Mouse (Mus musculus): ENCODE measurements around the gene Pvr. TPM values are rescaled to one million over a fixed set of nuclear protein-coding genes. Genes with fewer than 3 reads are reported as not detected.

Gene Pvr
- 8.9 and 10.7 TPM in 2 replicates for polyA plus RNA-seq (2015; fragmentation: Nextera tagmentation; extraction: Ambion mirVana)

GRCm38 (mm10) chr7:19920506-19921261 lies at the start of gene Pvr:
Gene Pvr (minus strand): TSS chr7:19921160.
- ATAC-seq: peak; percentile 92
- peak; percentile 58 for TF ChIP-seq CTCF (IDR thresholded peaks at IDR 0.05; ENCODE audit: low read depth)
- peak within 1 kb of the TSS; percentile 93 for H3K27ac ChIP-seq (ENCODE audit: low read depth, low read length)
- peaks cover 28% of the 10 kb centered on the region for H3K36me3 ChIP-seq (ENCODE audit: control insufficient read depth, insufficient read depth)
- H3K4me1 ChIP-seq (replicated peaks; ENCODE audit: control insufficient read depth, insufficient read depth, low read length): peaks cover 4% of the 10 kb centered on the region; the same call in 1 of the 2 replicates
- no peaks in the 10 kb centered on the region for H3K9me3 ChIP-seq (ENCODE audit: control insufficient read depth)
- WGBS: under 1% methylated on average over 58 of the region's 60 CpGs
- H3K9ac ChIP-seq (ENCODE audit: low read depth, low read length): peak within 1 kb of the TSS; percentile 90
- no peaks in the 10 kb centered on the region for H3K27me3 ChIP-seq (replicated peaks; ENCODE audit: control insufficient read depth, insufficient read depth, low read length)
- peak within 1 kb of the TSS; percentile 79 for H3K4me3 ChIP-seq (ENCODE audit: low read depth, low read length)
- peak within 1 kb of the TSS; percentile 90 for H3K4me2 ChIP-seq (replicated peaks; ENCODE audit: low read depth)

GRCm38 (mm10) chr7:19970196-19970595 lies 49.2 kb upstream of the Pvr start:
- no peak for TF ChIP-seq CTCF (IDR thresholded peaks at IDR 0.05; ENCODE audit: low read depth)
- no peak overlapping the region for H3K4me3 ChIP-seq (ENCODE audit: low read depth, low read length)
- no peak for ATAC-seq
- 0 out of 2 replicates have a peak, but pooled peaks cover 6% of the 10 kb centered on the region for H3K4me1 ChIP-seq (replicated peaks; ENCODE audit: control insufficient read depth, insufficient read depth, low read length)
- H3K36me3 ChIP-seq (ENCODE audit: control insufficient read depth, insufficient read depth): peaks cover 26% of the 10 kb centered on the region; the same call in 1 of the 2 replicates
- H3K27ac ChIP-seq (ENCODE audit: low read depth, low read length): no peak overlapping the region
- H3K9me3 ChIP-seq (ENCODE audit: control insufficient read depth): no peaks in the 10 kb centered on the region
- no peaks in the 10 kb centered on the region for H3K27me3 ChIP-seq (replicated peaks; ENCODE audit: control insufficient read depth, insufficient read depth, low read length)
- WGBS: 93% methylated on average over 8 of the region's 8 CpGs
- H3K4me2 ChIP-seq (replicated peaks; ENCODE audit: low read depth): no peak overlapping the region
- H3K9ac ChIP-seq (ENCODE audit: low read depth, low read length): no peak overlapping the region

GRCm38 (mm10) chr7:19969541-19970090 lies 48.7 kb upstream of the Pvr start:
- H3K4me3 ChIP-seq (ENCODE audit: low read depth, low read length): no peak overlapping the region
- 0 out of 2 replicates have a peak, but pooled peaks cover 6% of the 10 kb centered on the region for H3K4me1 ChIP-seq (replicated peaks; ENCODE audit: control insufficient read depth, insufficient read depth, low read length)
- WGBS: 93% methylated on average over 4 of the region's 4 CpGs
- TF ChIP-seq CTCF (IDR thresholded peaks at IDR 0.05; ENCODE audit: low read depth): peak; percentile 54
- H3K27me3 ChIP-seq (replicated peaks; ENCODE audit: control insufficient read depth, insufficient read depth, low read length): no peaks in the 10 kb centered on the region
- no peak overlapping the region for H3K4me2 ChIP-seq (replicated peaks; ENCODE audit: low read depth)
- no peak overlapping the region for H3K9ac ChIP-seq (ENCODE audit: low read depth, low read length)
- no peak for ATAC-seq
- H3K27ac ChIP-seq (ENCODE audit: low read depth, low read length): no peak overlapping the region
- H3K36me3 ChIP-seq (ENCODE audit: control insufficient read depth, insufficient read depth): peaks cover 22% of the 10 kb centered on the region; the same call in 1 of the 2 replicates
- H3K9me3 ChIP-seq (ENCODE audit: control insufficient read depth): no peaks in the 10 kb centered on the region

- no peak for ATAC-seq
- WGBS: 73% methylated on average over 3 of the region's 3 CpGs
- Histone ChIP-seq H3K9me3 (ENCODE audit: control insufficient read depth) (no peaks in the 10 kb centered on the region), H3K27me3 (replicated peaks; ENCODE audit: control insufficient read depth, insufficient read depth, low read length) (no peaks in the 10 kb centered on the region), H3K27ac (ENCODE audit: low read depth, low read length) (no peak overlapping the region), H3K4me2 (replicated peaks; ENCODE audit: low read depth) (no peak overlapping the region), H3K4me3 (ENCODE audit: low read depth, low read length) (no peak overlapping the region), H3K4me1 (replicated peaks; ENCODE audit: control insufficient read depth, insufficient read depth, low read length) (0 out of 2 replicates have a peak, but pooled peaks cover 6% of the 10 kb centered on the region), H3K36me3 (ENCODE audit: control insufficient read depth, insufficient read depth) (peaks cover 18% of the 10 kb centered on the region; the same call in 1 of the 2 replicates), H3K9ac (ENCODE audit: low read depth, low read length) (no peak overlapping the region)
- TF ChIP-seq CTCF (IDR thresholded peaks at IDR 0.05; ENCODE audit: low read depth): no peak
Observed at GRCm38 (mm10) chr7:19969106-19969505, 48.1 kb upstream of the Pvr start.

- peak; percentile 15; the same call in 1 of the 2 replicates for TF ChIP-seq CTCF (IDR thresholded peaks at IDR 0.05; ENCODE audit: low read depth)
- Histone ChIP-seq H3K27ac (ENCODE audit: low read depth, low read length) (peak within 1 kb of the TSS; percentile 62; the same call in 1 of the 2 replicates), H3K4me1 (replicated peaks; ENCODE audit: control insufficient read depth, insufficient read depth, low read length) (0 out of 2 replicates have a peak, but pooled peaks cover 6% of the 10 kb centered on the region), H3K9ac (ENCODE audit: low read depth, low read length) (no peak within 1 kb of the TSS), H3K4me2 (replicated peaks; ENCODE audit: low read depth) (peak within 1 kb of the TSS; percentile 55), H3K27me3 (replicated peaks; ENCODE audit: control insufficient read depth, insufficient read depth, low read length) (no peaks in the 10 kb centered on the region), H3K4me3 (ENCODE audit: low read depth, low read length) (peak within 1 kb of the TSS; percentile 26), H3K36me3 (ENCODE audit: control insufficient read depth, insufficient read depth) (peaks cover 10% of the 10 kb centered on the region; the same call in 1 of the 2 replicates), H3K9me3 (ENCODE audit: control insufficient read depth) (no peaks in the 10 kb centered on the region)
- ATAC-seq: peak; percentile 85
- WGBS: 57% methylated on average over 7 of the region's 7 CpGs
Observed at GRCm38 (mm10) chr7:19964985-19965579, 44.1 kb upstream of the Pvr start, which contains the start of gene Ceacam20. Gene Ceacam20 (plus strand): TSS chr7:19965412.

- Histone ChIP-seq H3K27ac (ENCODE audit: low read depth, low read length) (peak overlapping the region; percentile 85), H3K27me3 (replicated peaks; ENCODE audit: control insufficient read depth, insufficient read depth, low read length) (no peaks in the 10 kb centered on the region), H3K4me2 (replicated peaks; ENCODE audit: low read depth) (no peak overlapping the region), H3K4me3 (ENCODE audit: low read depth, low read length) (no peak overlapping the region), H3K9ac (ENCODE audit: low read depth, low read length) (no peak overlapping the region), H3K9me3 (ENCODE audit: control insufficient read depth) (no peaks in the 10 kb centered on the region), H3K4me1 (replicated peaks; ENCODE audit: control insufficient read depth, insufficient read depth, low read length) (0 out of 2 replicates have a peak, but pooled peaks cover 6% of the 10 kb centered on the region), H3K36me3 (ENCODE audit: control insufficient read depth, insufficient read depth) (no peaks in the 10 kb centered on the region)
- 33% methylated on average over 1 of the region's 1 CpGs for WGBS
- no peak for TF ChIP-seq CTCF (IDR thresholded peaks at IDR 0.05; ENCODE audit: low read depth)
- ATAC-seq: peak; percentile 70
Observed at GRCm38 (mm10) chr7:19962423-19962822, 41.5 kb upstream of the Pvr start.
